Mouse (Mus musculus) ES-Bruce4 (cell line): ENCODE data around the gene Uhrf1. TPM values are rescaled to one million over a fixed set of nuclear protein-coding genes. Genes with fewer than 3 reads are reported as not detected.
A peak's percentile ranks its signal among the peaks of the same experiment; 100 is the strongest.

Source experiments
- H3K27ac ChIP-seq: 2 replicates; pipeline ENCODE4 v1.5.1; 2012; ENCODE audit warnings: low read length, inconsistent platforms; ENCODE audit not compliant: insufficient read depth
- H3K27me3 ChIP-seq: 2 replicates; pipeline ENCODE4 v1.6.1; 2012; ENCODE audit warnings: mild to moderate bottlenecking, low read length, inconsistent platforms; ENCODE audit not compliant: control insufficient read depth, poor library complexity, insufficient read depth, severe bottlenecking
- H3K36me3 ChIP-seq: 2 replicates; pipeline ENCODE4 v1.6.1; 2012; ENCODE audit warnings: inconsistent platforms, mild to moderate bottlenecking, low read length, moderate library complexity; ENCODE audit not compliant: control insufficient read depth, poor library complexity, insufficient read depth, severe bottlenecking
- H3K4me1 ChIP-seq: one replicate; pipeline ENCODE4 v1.8.1; 2011; ENCODE audit warnings: low read length; ENCODE audit not compliant: control insufficient read depth, insufficient read depth
- H3K4me3 ChIP-seq: 2 replicates; pipeline ENCODE4 v1.5.1; 2011; ENCODE audit warnings: low read depth, mild to moderate bottlenecking, low read length
- H3K9ac ChIP-seq: 2 replicates; pipeline ENCODE4 v1.6.1; 2012; ENCODE audit warnings: low read depth, mild to moderate bottlenecking, inconsistent platforms; ENCODE audit not compliant: poor library complexity, severe bottlenecking
- H3K9me3 ChIP-seq: replicated peaks from 2 replicates; pipeline ENCODE4 v1.6.1; 2012; ENCODE audit warnings: mild to moderate bottlenecking, low read length, inconsistent platforms; ENCODE audit not compliant: control insufficient read depth, poor library complexity, insufficient read depth, severe bottlenecking
- CTCF ChIP-seq: IDR thresholded peaks from one replicate; pipeline ENCODE4 v1.8.1; 2011; ENCODE audit warnings: low read depth, low read length
- EP300 ChIP-seq: IDR thresholded peaks from 2 replicates; pipeline ENCODE4 v1.6.1; 2011; ENCODE audit warnings: low read depth, low read length; ENCODE audit not compliant: insufficient read depth
- POLR2A ChIP-seq: IDR thresholded peaks from one replicate; pipeline ENCODE4 v1.8.1; 2011; ENCODE audit warnings: low read length; ENCODE audit not compliant: insufficient read depth
- polyA plus RNA-seq: library from polyadenylated mRNA; stranded (reverse); fragments of >200 nt; gene quantifications from 2 replicates; pipeline ENCODE4 v1.2.4, GENCODE M21; 2011; ENCODE audit warnings: low read depth; ENCODE audit not compliant: missing spikeins, insufficient read depth, insufficient read length

Uhrf1 gene
- polyA plus RNA-seq, 1 experiment = 162 TPM

DNA sequence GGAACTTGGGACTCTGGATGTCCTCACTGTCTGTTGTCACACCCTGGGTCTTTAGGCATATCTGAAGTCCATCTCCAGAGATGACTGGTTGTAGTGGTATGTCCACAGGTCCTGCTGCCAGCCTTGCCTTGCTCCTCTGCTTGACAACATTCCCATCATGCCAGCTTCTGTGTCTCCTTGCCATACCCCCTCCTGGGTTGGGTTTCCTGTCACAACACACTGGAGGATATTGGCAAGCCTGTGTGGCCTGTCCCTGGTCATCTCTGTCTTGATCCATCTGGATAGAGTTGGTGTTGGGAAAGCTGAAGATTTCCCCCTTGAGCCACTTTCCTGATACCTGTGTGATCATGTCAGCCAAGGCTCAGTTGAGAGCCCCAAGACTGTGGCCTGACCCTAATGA lies 37.6 kb downstream of the Uhrf1 start:
- Histone ChIP-seq H3K4me1 (no peaks in the 10 kb centered on the region), H3K4me3 (no peak overlapping the region), H3K9me3 (no peaks in the 10 kb centered on the region), H3K36me3 (no peaks in the 10 kb centered on the region), H3K9ac (no peak overlapping the region), H3K27ac (no peak overlapping the region), H3K27me3 (no peaks in the 10 kb centered on the region)
- TF ChIP-seq POLR2A (no peak), CTCF (no peak), EP300 (no peak)

DNA sequence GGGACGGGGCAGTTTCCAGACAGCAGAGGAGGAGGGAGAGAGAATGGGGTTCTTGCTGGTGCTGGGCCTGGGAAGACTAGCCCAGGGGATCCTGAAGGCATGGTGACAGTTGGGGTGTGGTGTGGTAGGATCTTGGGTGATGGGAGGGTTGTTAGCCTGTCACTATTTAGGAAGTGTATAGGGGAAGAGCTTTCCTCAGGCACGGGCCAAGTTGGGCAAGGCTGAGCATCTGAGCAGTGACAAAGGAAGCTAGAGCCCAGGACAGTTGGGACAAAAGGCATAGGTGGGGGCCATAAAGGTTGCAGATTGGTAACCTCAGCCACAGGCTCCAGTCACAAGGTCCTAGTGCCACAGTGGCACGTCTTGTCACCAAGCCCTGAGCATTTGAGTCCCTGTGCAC lies 40.3 kb downstream of the Uhrf1 start:
- Histone ChIP-seq H3K9ac (no peak overlapping the region), H3K4me3 (no peak overlapping the region), H3K4me1 (no peaks in the 10 kb centered on the region), H3K36me3 (no peaks in the 10 kb centered on the region), H3K27ac (no peak overlapping the region), H3K9me3 (no peaks in the 10 kb centered on the region), H3K27me3 (no peaks in the 10 kb centered on the region)
- TF ChIP-seq POLR2A (no peak), EP300 (no peak)

DNA sequence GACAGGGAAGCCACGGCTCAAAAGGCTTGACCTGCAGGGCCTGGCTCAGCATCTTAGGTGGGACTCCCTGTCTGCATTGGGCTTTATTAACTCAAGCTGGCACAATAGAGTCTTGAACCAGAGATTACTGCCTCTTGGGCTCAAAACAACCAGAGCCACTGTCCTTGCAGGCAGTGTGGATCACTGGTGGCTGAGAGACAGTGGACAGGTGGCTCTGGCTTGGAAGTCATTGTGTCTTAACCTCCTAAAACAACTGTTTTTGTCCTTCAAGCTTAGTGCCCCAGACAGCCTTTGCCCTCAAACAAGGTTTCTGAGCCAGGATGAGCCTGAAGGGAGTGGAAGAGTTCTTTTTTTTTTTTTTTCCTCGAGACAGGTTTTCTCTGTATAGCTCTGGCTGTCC lies 42.2 kb downstream of the Uhrf1 start:
- no peaks in the 10 kb centered on the region for H3K9me3 ChIP-seq
- H3K4me3 ChIP-seq = no peak overlapping the region
- no peaks in the 10 kb centered on the region for H3K27me3 ChIP-seq
- H3K4me1 ChIP-seq = no peaks in the 10 kb centered on the region
- no peaks in the 10 kb centered on the region for H3K36me3 ChIP-seq
- H3K27ac ChIP-seq = no peak overlapping the region
- TF ChIP-seq EP300 (no peak), CTCF (no peak), POLR2A (no peak)
- no peak overlapping the region for H3K9ac ChIP-seq

DNA sequence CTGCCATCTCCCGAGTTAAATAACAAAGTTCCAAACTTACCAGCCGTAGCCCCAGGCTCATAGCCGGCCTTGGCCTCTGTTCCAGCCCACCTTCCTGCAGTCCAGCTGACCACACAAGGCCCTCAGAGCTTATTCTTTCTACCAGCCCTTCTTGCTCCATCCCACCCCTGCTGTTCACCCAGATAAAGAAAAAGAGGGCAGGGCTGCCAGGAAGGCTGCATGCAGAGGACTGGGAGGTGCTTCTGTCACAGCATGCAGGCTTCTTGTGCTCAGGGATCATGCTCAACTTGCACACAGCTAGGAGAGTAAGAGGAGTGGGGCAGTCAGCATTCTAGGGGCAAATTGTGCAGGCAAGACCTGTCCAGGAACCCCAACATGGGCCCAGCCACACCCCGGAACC lies 45.0 kb downstream of the Uhrf1 start:
- TF ChIP-seq EP300 (no peak), CTCF (no peak), POLR2A (no peak)

DNA sequence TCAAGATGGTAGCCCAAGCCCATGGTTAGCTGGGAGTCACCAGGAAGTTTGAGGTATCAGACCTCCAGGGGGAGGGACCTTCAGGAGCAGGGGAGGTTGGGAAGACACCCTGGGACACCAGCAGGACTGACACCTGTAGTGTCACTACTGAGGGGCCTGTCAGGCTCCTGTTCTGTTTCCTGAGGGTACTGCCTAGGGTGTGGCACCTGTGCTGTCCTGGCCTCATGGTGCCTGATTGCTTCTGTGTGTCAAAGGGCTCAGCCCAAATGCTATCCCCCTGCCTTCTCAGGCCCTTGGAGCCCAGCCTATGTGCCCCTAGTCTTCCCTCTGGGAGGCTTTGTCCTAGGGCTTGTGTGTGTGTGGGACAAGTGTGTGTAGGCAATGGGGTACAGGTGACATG lies 45.5 kb downstream of the Uhrf1 start:
- H3K36me3 ChIP-seq = no peaks in the 10 kb centered on the region
- no peaks in the 10 kb centered on the region for H3K27me3 ChIP-seq
- H3K27ac ChIP-seq = no peak overlapping the region
- H3K9ac ChIP-seq = no peak overlapping the region
- no peak overlapping the region for H3K4me3 ChIP-seq
- no peaks in the 10 kb centered on the region for H3K9me3 ChIP-seq
- TF ChIP-seq CTCF (no peak), EP300 (no peak), POLR2A (no peak)
- H3K4me1 ChIP-seq = no peaks in the 10 kb centered on the region

More for the DNA sequence above, 45.0 kb downstream of the Uhrf1 start:
- no peaks in the 10 kb centered on the region for H3K9me3 ChIP-seq
- no peaks in the 10 kb centered on the region for H3K27me3 ChIP-seq
- H3K36me3 ChIP-seq = no peaks in the 10 kb centered on the region
- H3K9ac ChIP-seq = no peak overlapping the region
- H3K4me3 ChIP-seq = no peak overlapping the region
- H3K4me1 ChIP-seq = no peaks in the 10 kb centered on the region
- no peak overlapping the region for H3K27ac ChIP-seq

DNA sequence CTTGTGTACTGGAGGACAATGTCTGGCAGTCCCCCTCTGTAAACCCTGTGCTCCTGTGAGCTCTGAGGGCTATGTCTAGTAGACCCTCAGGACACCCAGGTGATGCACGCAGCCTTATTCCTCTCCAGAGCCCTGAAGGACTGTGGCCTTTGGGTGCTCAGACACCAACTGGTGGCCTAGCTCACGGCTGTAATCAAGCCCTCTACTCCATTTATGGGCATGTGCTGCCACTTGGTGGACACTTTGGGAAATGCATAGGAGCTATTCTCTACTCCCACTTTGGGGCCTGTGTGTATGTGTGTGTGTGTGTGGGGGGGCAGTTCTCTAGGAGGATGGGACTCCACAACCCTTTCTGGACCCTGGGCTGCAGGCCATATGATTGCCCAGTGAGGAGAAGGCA lies 47.6 kb downstream of the Uhrf1 start:
- Histone ChIP-seq H3K27ac (no peak overlapping the region), H3K4me1 (no peaks in the 10 kb centered on the region), H3K36me3 (no peaks in the 10 kb centered on the region), H3K9me3 (no peaks in the 10 kb centered on the region), H3K4me3 (no peak overlapping the region), H3K27me3 (no peaks in the 10 kb centered on the region), H3K9ac (no peak overlapping the region)
- peak; percentile 54 for TF ChIP-seq CTCF
- no peak for TF ChIP-seq POLR2A
- TF ChIP-seq EP300 = no peak
